Mouse (Mus musculus): ENCODE results near the gene Fam69a. TPM values are rescaled to one million over a fixed set of nuclear protein-coding genes. Genes with fewer than 3 reads are reported as not detected.

Fam69a gene
- polyA plus RNA-seq, 1 experiment = 2.2 TPM

DNA sequence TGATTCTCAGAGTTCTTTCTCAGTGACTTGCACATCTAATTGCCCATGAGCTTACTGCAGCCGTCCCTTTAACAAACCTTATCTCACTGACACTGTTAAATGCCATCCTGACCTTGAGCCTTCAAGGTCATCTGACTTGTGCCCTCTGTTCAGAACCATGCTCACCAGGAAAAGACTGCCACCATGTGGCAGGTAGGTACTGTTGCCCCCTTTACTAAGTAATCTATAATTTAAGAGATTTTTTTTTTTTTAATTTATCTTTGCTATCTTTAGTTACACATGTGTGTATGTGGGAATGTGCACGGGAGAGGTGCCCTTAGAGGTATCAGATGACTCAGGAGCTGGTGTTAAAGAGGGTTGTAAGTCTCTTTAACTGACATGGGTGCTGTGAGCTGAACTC lies 18.2 kb upstream of the Fam69a start:
- no peaks in the 10 kb centered on the region for H3K27me3 ChIP-seq (ENCODE audit: control insufficient read depth, insufficient read depth, low read length)
- peak; percentile 39; the same call in 1 of the 2 replicates for TF ChIP-seq CTCF (IDR thresholded peaks at IDR 0.05; ENCODE audit: extremely low read depth, insufficient read depth, insufficient read length, insufficient replicate concordance)
- no peak for TF ChIP-seq POLR2A (IDR thresholded peaks at IDR 0.05; ENCODE audit: low read depth, low read length)
- 30% methylated on average over 2 of the region's 2 CpGs for WGBS
- no peak overlapping the region for H3K4me3 ChIP-seq (ENCODE audit: extremely low read depth, insufficient read depth, insufficient read length)
- peak; percentile 28 to 53 for DNase-seq (ENCODE audit: low read depth in 1 of 2, low spot score in 2 of 2)
- no peaks in the 10 kb centered on the region for H3K36me3 ChIP-seq (ENCODE audit: control insufficient read depth, insufficient read depth, low read length)
- H3K27ac ChIP-seq (ENCODE audit: insufficient read depth, low read length) = no peak overlapping the region
- no peaks in the 10 kb centered on the region for H3K4me1 ChIP-seq (ENCODE audit: control insufficient read depth, insufficient read depth, insufficient read length)

DNA sequence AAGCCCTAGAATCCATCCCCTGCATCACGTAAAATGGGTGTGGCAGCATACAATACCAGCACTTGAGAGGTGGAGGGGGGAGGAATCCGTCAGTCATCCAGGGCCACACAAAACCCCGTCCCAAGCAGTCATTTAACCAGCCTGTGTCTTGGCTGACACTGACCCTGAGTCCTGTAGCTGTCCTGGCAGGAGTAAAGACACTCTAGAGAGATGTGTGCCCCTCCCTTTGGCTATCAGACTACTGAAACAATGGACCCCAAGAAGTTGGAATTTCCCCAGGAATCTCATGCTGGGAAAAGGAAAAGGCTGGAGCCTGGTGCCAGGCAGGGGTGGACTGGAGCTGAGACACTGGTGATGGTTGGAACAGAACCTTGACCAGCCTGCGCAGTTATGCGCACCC lies 15.8 kb upstream of the Fam69a start:
- Histone ChIP-seq H3K36me3 (ENCODE audit: control insufficient read depth, insufficient read depth, low read length) (no peaks in the 10 kb centered on the region), H3K27ac (ENCODE audit: insufficient read depth, low read length) (no peak overlapping the region), H3K27me3 (ENCODE audit: control insufficient read depth, insufficient read depth, low read length) (no peaks in the 10 kb centered on the region), H3K4me3 (ENCODE audit: extremely low read depth, insufficient read depth, insufficient read length) (no peak overlapping the region), H3K4me1 (ENCODE audit: control insufficient read depth, insufficient read depth, insufficient read length) (no peaks in the 10 kb centered on the region)
- TF ChIP-seq CTCF (IDR thresholded peaks at IDR 0.05; ENCODE audit: extremely low read depth, insufficient read depth, insufficient read length, insufficient replicate concordance) = no peak
- no peak for TF ChIP-seq POLR2A (IDR thresholded peaks at IDR 0.05; ENCODE audit: low read depth, low read length)
- 82% methylated on average over 5 of the region's 5 CpGs for WGBS
- DNase-seq (ENCODE audit: low read depth in 1 of 2, low spot score in 2 of 2) = no peak

DNA sequence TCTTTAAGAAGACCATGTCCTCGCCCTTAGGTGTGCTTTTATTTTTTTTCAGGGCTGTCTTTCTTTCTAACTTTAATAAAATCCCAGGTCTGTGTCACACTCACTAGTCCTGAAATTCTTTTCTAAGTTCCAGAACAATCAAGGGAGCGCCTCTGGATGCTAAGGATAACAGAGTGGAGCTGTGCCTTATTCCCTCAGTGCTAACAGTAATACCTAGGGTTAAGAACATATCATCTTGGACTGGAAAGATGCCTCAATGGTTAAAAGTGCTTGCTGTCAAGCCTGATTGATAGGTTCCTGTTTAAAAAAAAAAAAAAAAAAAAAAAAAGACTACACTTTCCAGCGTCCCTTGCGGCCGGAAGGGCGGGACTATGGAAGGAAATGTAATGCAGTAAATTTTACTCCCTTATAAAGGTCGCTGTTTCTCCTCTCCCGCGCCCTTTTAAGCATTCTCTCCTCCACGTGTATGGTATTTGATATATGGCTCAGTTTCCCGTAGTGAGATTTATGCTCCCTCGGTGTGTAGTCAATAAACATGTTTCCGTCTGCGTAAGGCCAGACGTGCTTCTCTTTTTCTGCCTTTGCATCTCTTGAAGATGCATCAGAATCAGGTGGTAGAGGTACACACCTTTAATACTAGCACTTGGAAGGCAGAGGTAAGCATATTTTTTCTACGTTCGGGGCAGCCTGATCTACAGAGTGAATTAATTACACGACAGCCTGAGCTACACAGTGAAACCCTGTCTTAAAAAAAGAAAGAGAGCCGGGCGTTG lies 14.1 kb upstream of the Fam69a start:
- Histone ChIP-seq H3K4me3 (ENCODE audit: extremely low read depth, insufficient read depth, insufficient read length) (peak overlapping the region; percentile 66), H3K4me1 (ENCODE audit: control insufficient read depth, insufficient read depth, insufficient read length) (no peaks in the 10 kb centered on the region), H3K27ac (ENCODE audit: insufficient read depth, low read length) (peak overlapping the region; percentile 31; the same call in 1 of the 2 replicates), H3K36me3 (ENCODE audit: control insufficient read depth, insufficient read depth, low read length) (no peaks in the 10 kb centered on the region), H3K27me3 (ENCODE audit: control insufficient read depth, insufficient read depth, low read length) (no peaks in the 10 kb centered on the region)
- peak; percentile 59 to 63 for DNase-seq (ENCODE audit: low read depth in 1 of 2, low spot score in 2 of 2)
- 13% methylated on average over 20 of the region's 20 CpGs for WGBS
- TF ChIP-seq POLR2A (IDR thresholded peaks at IDR 0.05; ENCODE audit: low read depth, low read length) (no peak; the same call in 1 of the 2 replicates), CTCF (IDR thresholded peaks at IDR 0.05; ENCODE audit: extremely low read depth, insufficient read depth, insufficient read length, insufficient replicate concordance) (no peak)

DNA sequence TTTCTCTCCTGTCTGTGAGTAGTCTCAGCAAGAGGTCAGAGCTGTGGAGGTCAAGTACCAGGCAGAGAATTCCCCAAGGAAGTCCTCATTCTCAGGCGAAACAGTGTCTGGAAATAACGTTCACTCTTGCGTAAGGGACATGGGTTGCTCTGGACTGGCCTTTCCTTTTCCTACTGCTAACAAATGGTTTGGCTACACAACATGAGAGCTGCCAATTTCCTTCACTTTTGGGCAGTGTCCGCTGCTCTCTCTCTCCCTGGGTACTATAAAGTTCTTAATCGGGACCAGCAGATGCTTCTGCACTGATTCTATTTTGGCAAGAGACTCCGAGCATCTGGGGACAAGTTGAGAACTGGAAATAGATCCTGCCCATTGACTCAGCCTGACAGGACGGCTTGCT lies 10.8 kb upstream of the Fam69a start:
- no peak overlapping the region for H3K4me3 ChIP-seq (ENCODE audit: extremely low read depth, insufficient read depth, insufficient read length)
- no peaks in the 10 kb centered on the region for H3K36me3 ChIP-seq (ENCODE audit: control insufficient read depth, insufficient read depth, low read length)
- no peak for TF ChIP-seq POLR2A (IDR thresholded peaks at IDR 0.05; ENCODE audit: low read depth, low read length)
- TF ChIP-seq CTCF (IDR thresholded peaks at IDR 0.05; ENCODE audit: extremely low read depth, insufficient read depth, insufficient read length, insufficient replicate concordance) = no peak
- H3K4me1 ChIP-seq (ENCODE audit: control insufficient read depth, insufficient read depth, insufficient read length) = no peaks in the 10 kb centered on the region
- no peak for DNase-seq (ENCODE audit: low read depth in 1 of 2, low spot score in 2 of 2)
- WGBS = 86% methylated on average over 7 of the region's 7 CpGs
- no peak overlapping the region for H3K27ac ChIP-seq (ENCODE audit: insufficient read depth, low read length)
- no peaks in the 10 kb centered on the region for H3K27me3 ChIP-seq (ENCODE audit: control insufficient read depth, insufficient read depth, low read length)

DNA sequence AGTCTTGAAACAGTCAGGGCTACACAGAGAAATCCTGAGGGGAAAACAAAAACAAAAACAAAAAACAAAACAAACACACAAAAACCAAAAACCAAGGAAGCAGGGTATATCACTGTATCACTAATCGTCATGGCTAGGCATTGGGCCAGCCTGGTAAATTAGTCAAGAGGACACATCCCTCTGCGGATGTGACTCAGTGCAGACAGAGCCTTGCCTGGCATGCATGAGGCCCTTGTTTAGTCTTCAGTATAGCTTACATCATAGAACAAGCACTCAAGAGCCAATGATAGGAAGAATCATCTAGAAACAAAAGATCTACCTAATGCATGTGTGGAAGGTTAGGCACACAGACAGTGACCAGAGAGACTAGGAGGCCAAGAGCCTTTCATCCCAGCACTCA lies 9.1 kb upstream of the Fam69a start:
- Histone ChIP-seq H3K27me3 (ENCODE audit: control insufficient read depth, insufficient read depth, low read length) (no peaks in the 10 kb centered on the region), H3K4me1 (ENCODE audit: control insufficient read depth, insufficient read depth, insufficient read length) (no peaks in the 10 kb centered on the region), H3K4me3 (ENCODE audit: extremely low read depth, insufficient read depth, insufficient read length) (no peak overlapping the region), H3K27ac (ENCODE audit: insufficient read depth, low read length) (no peak overlapping the region), H3K36me3 (ENCODE audit: control insufficient read depth, insufficient read depth, low read length) (no peaks in the 10 kb centered on the region)
- TF ChIP-seq CTCF (IDR thresholded peaks at IDR 0.05; ENCODE audit: extremely low read depth, insufficient read depth, insufficient read length, insufficient replicate concordance) (no peak), POLR2A (IDR thresholded peaks at IDR 0.05; ENCODE audit: low read depth, low read length) (no peak)
- no peak for DNase-seq (ENCODE audit: low read depth in 1 of 2, low spot score in 2 of 2)
- 82% methylated on average over 2 of the region's 2 CpGs for WGBS

DNA sequence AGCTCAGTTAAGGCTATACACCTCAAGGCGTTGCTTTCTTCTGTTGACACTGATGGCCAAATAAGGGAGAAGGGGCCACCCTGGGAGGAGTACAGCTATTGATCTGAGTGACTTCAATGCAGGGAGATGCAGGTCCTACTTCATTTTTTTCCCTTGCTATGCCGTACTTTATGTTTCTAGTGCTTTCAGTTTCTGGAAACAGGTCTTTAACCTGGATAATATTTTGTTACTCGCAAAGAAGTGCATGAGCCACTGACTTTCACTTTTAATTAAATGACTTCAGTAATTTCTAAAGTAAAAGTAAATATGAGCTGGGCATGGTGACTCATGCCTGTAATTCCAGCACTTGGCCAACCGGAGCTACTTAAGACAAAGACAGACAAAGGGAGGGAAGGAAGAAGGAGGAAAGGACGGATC lies 958 bp upstream of the Fam69a start:
- Histone ChIP-seq H3K27me3 (ENCODE audit: control insufficient read depth, insufficient read depth, low read length) (no peaks in the 10 kb centered on the region), H3K36me3 (ENCODE audit: control insufficient read depth, insufficient read depth, low read length) (no peaks in the 10 kb centered on the region), H3K4me1 (ENCODE audit: control insufficient read depth, insufficient read depth, insufficient read length) (peaks cover 5% of the 10 kb centered on the region), H3K27ac (ENCODE audit: insufficient read depth, low read length) (peak overlapping the region; percentile 29; the same call in 1 of the 2 replicates), H3K4me3 (ENCODE audit: extremely low read depth, insufficient read depth, insufficient read length) (peak overlapping the region; percentile 54)
- WGBS = 2% methylated on average over 5 of the region's 5 CpGs
- no peak for TF ChIP-seq POLR2A (IDR thresholded peaks at IDR 0.05; ENCODE audit: low read depth, low read length)
- no peak for TF ChIP-seq CTCF (IDR thresholded peaks at IDR 0.05; ENCODE audit: extremely low read depth, insufficient read depth, insufficient read length, insufficient replicate concordance)
- DNase-seq (ENCODE audit: low read depth in 1 of 2, low spot score in 2 of 2) = peak in 1 of 2 experiments; percentile 17
